In genomic region chr6:31285981-31286737, GRCm38 (mm10) we compare ENCODE assay signal across 25 mouse cellular contexts.
DNase-seq lines count a peak whose midpoint lies in the region; ATAC-seq and TF ChIP-seq lines count a peak whose summit lies in the region.
"Had no signal": no experiment of that assay in that cellular context is flagged by ENCODE, and none has a peak within 500 bp of the region (broad histone marks: within the 10 kb centered on the region; RNA-seq: fewer than 3 reads in every experiment).

No protein-coding gene starts in this region.

- no peak for TF ChIP-seq EP300 in CH12.LX (IDR thresholded peaks at IDR 0.05; ENCODE audit: low read length)

- dilution Hi-C loops in CH12.LX (cut with MboI; ENCODE audit: extremely low pct_ligation_motif_present, extremely low pct_unique_long_range_greater_than_20kb, low sequenced_read_pairs), result no loop called here

- H3K4me1 ChIP-seq in CH12.LX (ENCODE audit: control insufficient read depth in 1 of 2, insufficient read depth in 2 of 2), result peaks cover 20 to 69% of the 10 kb centered on the region in 2 experiments

- DNase-seq in cerebellum, adult 11-12 months, result peak; percentile 18
- no peak for DNase-seq in cerebellum, adult 11 months
- DNase-seq in layer of hippocampus, adult 2 months (ENCODE audit: low spot score in 2 of 2), result no peak
- no peak for DNase-seq in layer of hippocampus, adult 9-10 months (ENCODE audit: low spot score)
- DNase-seq in CH12.LX (ENCODE audit: extremely low read depth), result peak; percentile 20
- no peak for DNase-seq in T-cell, adult 2 months (ENCODE audit: low spot score)
- DNase-seq in thymus, postnatal 25 days, result no peak
- DNase-seq: adrenal gland, postnatal 10 days; embryo, embryonic 11 days; forebrain, postnatal 0 days; gastrocnemius, postnatal 36 days; heart, postnatal 4 days; kidney, adult 8-10 months; kidney, postnatal 10 days; lung, adult 18-20 months; lung, postnatal 14 days; midbrain, embryonic 14.5 days; retina, postnatal 1 day; right cerebral cortex, postnatal 25 days; thymus, postnatal 36 days had no signal

- TF ChIP-seq POLR2A in CH12.LX (IDR thresholded peaks at IDR 0.05; ENCODE audit: low read depth, low read length), result no peak

- H3K4me3 ChIP-seq in layer of hippocampus, adult 2 months, result no peak overlapping the region
- H3K4me3 ChIP-seq in CH12.LX (replicated peaks in 1 of 3; ENCODE audit: low read depth in 2 of 3, low read length in 2 of 3, poor library complexity in 1 of 3), result peak overlapping the region in 1 of 3 experiments; percentile 25
- H3K4me3 ChIP-seq: intestine, embryonic 15.5 days; limb, embryonic 12.5 days had no signal

- TF ChIP-seq RAD21 in CH12.LX (IDR thresholded peaks at IDR 0.05; ENCODE audit: low read depth, low read length), result no peak

- TF ChIP-seq CTCF in layer of hippocampus, adult 2 months (conservative IDR thresholded peaks at IDR 0.05), result no peak
- TF ChIP-seq CTCF in CH12.LX (conservative IDR thresholded peaks at IDR 0.05 in 1 of 2, IDR thresholded peaks at IDR 0.05 in 1 of 2; ENCODE audit: low read depth in 2 of 2, low read length in 2 of 2), result no peak

- H3K9me3 ChIP-seq in CH12.LX (replicated peaks; ENCODE audit: low read length), result no peaks in the 10 kb centered on the region
- H3K9me3 ChIP-seq: intestine, embryonic 15.5 days; limb, embryonic 12.5 days had no signal

- H3K79me2 ChIP-seq in CH12.LX (replicated peaks; ENCODE audit: control insufficient read depth, extremely low read depth, insufficient read depth, poor library complexity, severe bottlenecking), result no peaks in the 10 kb centered on the region

- H3K9ac ChIP-seq in CH12.LX (ENCODE audit: insufficient read depth, low read depth), result peak overlapping the region; percentile 19
- H3K9ac ChIP-seq: forebrain, postnatal 0 days; hindbrain, embryonic 14.5 days; intestine, embryonic 15.5 days; limb, embryonic 12.5 days had no signal

- H3K4me2 ChIP-seq in CH12.LX (ENCODE audit: insufficient read depth, low read depth, poor library complexity, severe bottlenecking), result peak overlapping the region; percentile 62
- H3K4me2 ChIP-seq: hindbrain, embryonic 14.5 days; intestine, embryonic 15.5 days; limb, embryonic 12.5 days; liver, embryonic 11.5 days had no signal

- peak overlapping the region; percentile 88 for H3K27ac ChIP-seq in layer of hippocampus, adult 2 months
- H3K27ac ChIP-seq in CH12.LX (ENCODE audit: insufficient read depth, low read depth), result peak overlapping the region; percentile 34; the same call in 1 of the 2 replicates
- H3K27ac ChIP-seq: hindbrain, embryonic 14.5 days; intestine, embryonic 15.5 days; limb, embryonic 12.5 days had no signal

- ATAC-seq in inflammation-experienced regulatory T-cells, adult 6 months, result peak; percentile 81
- ATAC-seq: forebrain, postnatal 0 days; intestine, embryonic 15.5 days had no signal

- H3K27me3 ChIP-seq in CH12.LX (replicated peaks), result no peaks in the 10 kb centered on the region
- H3K27me3 ChIP-seq: intestine, embryonic 15.5 days had no signal

- in situ Hi-C loops in CH12.LX (cut with MboI; ENCODE audit: low pct_ligation_motif_present, low pct_unique_long_range_greater_than_20kb, low sequenced_read_pairs), result no loop called here

- H3K36me3 ChIP-seq in CH12.LX (replicated peaks in 1 of 2; ENCODE audit: control insufficient read depth in 1 of 2, insufficient read depth in 1 of 2, low read length in 1 of 2), result peaks cover 0 to 4% of the 10 kb centered on the region in 2 experiments
- H3K36me3 ChIP-seq: intestine, embryonic 15.5 days; limb, embryonic 12.5 days had no signal

TF ChIP-seq in CH12.LX, 34 proteins besides CTCF, POLR2A, EP300 and RAD21:
- TF ChIP-seq ZMIZ1 (IDR thresholded peaks at IDR 0.05; ENCODE audit: low read depth, low read length) (no peak), USF2 (conservative IDR thresholded peaks at IDR 0.05; ENCODE audit: low read depth, low read length) (no peak), ZKSCAN1 (IDR thresholded peaks at IDR 0.05; ENCODE audit: borderline replicate concordance, low read depth, low read length) (no peak), MEF2A (IDR thresholded peaks at IDR 0.05; ENCODE audit: borderline replicate concordance, low read depth, low read length) (no peak), E2F4 (IDR thresholded peaks at IDR 0.05; ENCODE audit: insufficient replicate concordance, low read depth, low read length) (no peak), SIN3A (IDR thresholded peaks at IDR 0.05; ENCODE audit: low read length) (no peak), ZC3H11A (IDR thresholded peaks at IDR 0.05; ENCODE audit: low read depth, low read length) (no peak), MYC (IDR thresholded peaks at IDR 0.05; ENCODE audit: low read depth, low read length) (no peak), USF1 (IDR thresholded peaks at IDR 0.05; ENCODE audit: low read depth, low read length) (no peak), RCOR1 (conservative IDR thresholded peaks at IDR 0.05; ENCODE audit: low read depth, low read length) (no peak), GABPA (IDR thresholded peaks at IDR 0.05; ENCODE audit: insufficient replicate concordance, low read depth, low read length) (no peak), MXI1 (IDR thresholded peaks at IDR 0.05; ENCODE audit: low read depth, low read length) (0 out of 2 replicates have a peak, but pooled peaks have one; percentile 17), BHLHE40 (IDR thresholded peaks at IDR 0.05; ENCODE audit: low read depth, low read length) (peak; percentile 46), MAZ (IDR thresholded peaks at IDR 0.05; ENCODE audit: low read depth, low read length) (no peak), UBTF (IDR thresholded peaks at IDR 0.05; ENCODE audit: low read depth, low read length) (no peak), ZNF384 (IDR thresholded peaks at IDR 0.05; ENCODE audit: low read depth, low read length) (no peak)

Comparison
In these comparisons a context has a peak if more than half of its experiments do, and no peak if none do; other contexts are left out.
1. DNase-seq: peak in cerebellum, adult 11-12 months (single experiment) and CH12.LX (single experiment); none in cerebellum, adult 11 months (single experiment), layer of hippocampus, adult 2 months (0 of 2), layer of hippocampus, adult 9-10 months (single experiment), T-cell, adult 2 months (single experiment) and thymus, postnatal 25 days (single experiment).